Mouse (Mus musculus) mesoderm, embryonic 11.5 days (tissue): ENCODE data around the gene Aco1.
A peak's percentile ranks its signal among the peaks of the same experiment; 100 is the strongest.
"Not testable (repeated sequence)": the region's sequence is repeated elsewhere in the genome, so short reads cannot be mapped to it uniquely, and the experiment has no call there.

Experiments used
- DNase-seq: peaks from one replicate; pipeline ENCODE4 v3.0.0-alpha.2; 2012; ENCODE audit warnings: low read depth, low spot score

The Aco1 gene

DNA sequence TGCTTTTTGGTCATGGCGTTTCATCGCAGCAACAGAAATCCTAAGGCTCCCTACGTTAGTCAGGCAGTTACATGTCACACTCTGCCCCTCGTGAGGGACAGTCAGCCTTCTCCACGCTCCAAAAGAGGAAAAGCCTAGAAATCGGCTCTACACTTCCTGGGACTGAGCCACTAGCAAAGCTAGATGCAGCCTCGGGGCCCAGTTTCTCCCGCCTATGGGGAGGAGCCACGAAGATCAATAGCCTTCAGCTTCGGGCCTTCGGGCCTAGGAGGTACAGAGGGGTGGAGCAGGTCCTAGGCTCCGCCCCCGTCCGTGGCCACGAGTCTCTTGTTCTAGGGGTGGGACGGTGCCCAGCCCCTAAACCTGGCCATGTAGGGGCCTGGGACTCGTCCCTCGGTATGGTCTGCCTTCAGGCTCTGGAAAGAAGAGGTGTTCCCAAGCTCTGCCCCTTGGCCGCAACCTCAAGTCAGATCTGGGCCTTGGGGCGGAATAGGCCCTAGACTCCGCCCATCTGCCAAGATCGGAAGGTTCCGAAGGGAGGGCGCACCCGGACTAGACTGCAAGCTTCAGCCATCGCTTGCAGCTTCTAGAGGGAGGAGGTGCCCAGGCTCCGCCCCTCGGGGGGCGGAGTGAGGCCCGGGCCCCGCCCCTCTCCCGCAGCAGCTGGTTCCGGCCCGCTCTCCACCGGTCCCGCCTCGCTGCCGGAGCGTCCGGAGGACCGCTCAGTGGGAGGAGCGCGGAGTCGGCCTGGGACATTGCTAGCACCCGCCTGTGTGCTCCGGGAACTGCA lies at the start of gene Aco1:
Aco1 (plus strand) TSS at position 339 of the 790 bp plus-strand sequence.
- peak; percentile 96 for DNase-seq

- no peak for DNase-seq
Observed at GRCm38 (mm10) chr4:40094974-40095373, 47.9 kb upstream of the Aco1 start.

GRCm38 (mm10) chr4:40102996-40103395 lies 39.9 kb upstream of the Aco1 start:
- no peak for DNase-seq

DNA sequence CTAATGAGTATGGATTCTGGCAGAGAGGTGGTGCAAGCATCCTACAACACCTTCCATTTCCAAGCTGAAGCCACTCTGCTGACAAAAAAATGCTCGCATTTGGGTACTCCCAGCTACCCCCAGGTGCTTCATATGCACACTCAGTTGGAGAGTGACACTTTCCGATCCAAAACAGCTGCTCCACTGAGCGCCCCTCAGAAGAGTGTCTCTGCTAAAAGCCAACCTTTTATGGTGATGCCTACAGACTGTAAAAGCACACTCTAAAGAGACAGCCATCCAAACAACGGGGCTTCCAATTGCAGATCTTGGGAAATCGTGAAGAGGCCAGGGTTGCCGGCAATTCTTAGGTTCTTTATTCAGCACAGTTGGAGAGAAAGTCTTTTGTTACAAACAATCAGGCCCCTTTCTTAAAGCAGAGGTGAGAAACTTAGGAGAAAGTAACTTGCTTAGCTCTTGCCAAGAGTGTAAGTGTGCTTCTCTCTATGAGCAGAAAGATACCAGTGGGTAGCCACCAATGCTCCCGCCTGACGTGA lies 36.8 kb upstream of the Aco1 start:
- DNase-seq, result no peak

- DNase-seq, result no peak
Observed at GRCm38 (mm10) chr4:40108030-40108429, 34.9 kb upstream of the Aco1 start.

DNA sequence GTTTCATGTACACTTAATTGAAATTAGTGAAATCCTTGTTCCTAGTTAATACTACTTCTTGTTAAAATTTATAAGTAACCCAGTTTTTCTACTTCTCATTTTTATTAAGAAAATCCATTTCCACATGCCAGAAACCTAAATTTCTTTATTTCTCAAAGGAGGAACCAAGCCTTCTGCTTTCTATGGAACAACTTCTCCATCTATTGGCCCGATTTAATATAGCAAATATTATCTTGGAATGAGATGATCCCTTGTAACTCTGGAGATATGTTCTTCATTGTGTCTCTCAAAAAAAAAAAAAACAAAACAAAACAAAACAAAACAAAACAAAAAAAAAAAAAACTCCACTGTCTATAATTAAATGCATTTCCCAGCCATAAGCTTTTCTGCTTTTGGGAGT lies 29.7 kb upstream of the Aco1 start:
- no peak for DNase-seq

GRCm38 (mm10) chr4:40121221-40121620 lies 21.7 kb upstream of the Aco1 start:
- DNase-seq, result no peak

- DNase-seq, result not testable (repeated sequence)
Observed at GRCm38 (mm10) chr4:40122291-40122690, 20.6 kb upstream of the Aco1 start.

- DNase-seq, result peak; percentile 76
Observed at GRCm38 (mm10) chr4:40134468-40135102, 8.3 kb upstream of the Aco1 start.

- no peak for DNase-seq
Observed at GRCm38 (mm10) chr4:40136519-40136918, 6.4 kb upstream of the Aco1 start.

GRCm38 (mm10) chr4:40139663-40140255 lies 3.1 kb upstream of the Aco1 start:
- no peak for DNase-seq

- DNase-seq, result no peak
Observed at GRCm38 (mm10) chr4:40143533-40143871, 621 bp downstream of the Aco1 start.

- DNase-seq, result peak; percentile 41
Observed at GRCm38 (mm10) chr4:40144543-40144942, 1.7 kb downstream of the Aco1 start.

DNA sequence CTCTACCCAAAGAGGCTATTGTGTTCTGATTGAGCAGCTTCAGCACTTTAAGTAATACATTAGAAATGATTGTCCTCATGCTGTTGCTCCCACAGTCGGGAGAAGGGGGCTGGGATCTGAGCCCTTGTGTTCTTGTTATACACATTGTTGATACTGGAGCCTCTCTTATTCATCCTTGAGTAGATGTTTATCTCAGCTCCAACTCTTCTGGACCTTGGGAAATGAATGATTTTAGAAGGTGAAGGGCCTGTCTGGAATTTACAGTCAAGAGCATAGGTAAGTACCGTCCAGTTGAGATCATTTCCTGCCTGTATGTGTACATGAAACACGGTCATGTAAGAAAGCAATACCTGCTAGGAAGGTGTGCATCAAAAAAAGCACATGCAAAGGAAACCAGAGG lies 2.1 kb downstream of the Aco1 start:
- DNase-seq, result peak; percentile 2

GRCm38 (mm10) chr4:40148281-40148680 lies 5.4 kb downstream of the Aco1 start:
- no peak for DNase-seq

DNA sequence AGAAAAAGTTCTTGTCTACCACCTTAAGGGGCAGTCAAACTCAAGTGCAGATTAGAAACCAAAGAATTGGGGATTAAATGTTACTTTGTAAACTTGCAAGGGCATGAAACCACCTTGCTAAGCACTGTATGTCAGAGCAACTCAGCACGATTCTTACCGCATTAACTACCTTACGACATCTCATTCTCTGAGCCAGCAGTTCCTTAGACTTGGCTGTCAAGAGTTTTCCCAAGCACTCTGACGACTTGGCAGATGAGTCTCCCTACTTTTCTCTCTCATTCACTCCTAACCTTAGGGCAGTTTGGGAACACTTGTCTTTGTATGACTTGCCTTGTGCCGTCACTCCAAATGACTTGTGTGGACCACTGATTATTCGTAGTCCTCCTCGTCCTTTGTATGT lies 7.2 kb downstream of the Aco1 start:
- no peak for DNase-seq

GRCm38 (mm10) chr4:40152771-40153170 lies 9.9 kb downstream of the Aco1 start:
- no peak for DNase-seq

- no peak for DNase-seq
Observed at GRCm38 (mm10) chr4:40153500-40153899, 10.6 kb downstream of the Aco1 start.

DNA sequence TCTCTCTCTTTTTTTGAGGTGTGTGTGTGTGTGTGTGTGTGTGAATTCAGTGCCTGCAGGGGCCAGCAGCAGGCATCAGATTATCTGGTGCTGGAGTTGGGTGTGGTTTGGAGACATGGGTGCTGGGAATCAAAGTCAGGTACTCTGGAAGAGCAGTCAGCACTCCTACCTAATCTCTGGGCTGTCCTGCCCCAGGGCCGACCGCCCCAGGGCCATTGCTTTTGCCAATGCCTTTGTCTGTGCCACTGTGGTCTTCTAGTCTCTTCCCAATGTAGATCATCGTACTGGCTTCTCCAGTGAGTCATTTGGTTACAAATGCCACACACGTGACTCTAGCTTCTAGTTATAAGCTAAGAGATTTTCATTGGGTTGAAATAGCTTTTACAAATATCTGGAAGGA lies 11.9 kb downstream of the Aco1 start:
- no peak for DNase-seq

DNA sequence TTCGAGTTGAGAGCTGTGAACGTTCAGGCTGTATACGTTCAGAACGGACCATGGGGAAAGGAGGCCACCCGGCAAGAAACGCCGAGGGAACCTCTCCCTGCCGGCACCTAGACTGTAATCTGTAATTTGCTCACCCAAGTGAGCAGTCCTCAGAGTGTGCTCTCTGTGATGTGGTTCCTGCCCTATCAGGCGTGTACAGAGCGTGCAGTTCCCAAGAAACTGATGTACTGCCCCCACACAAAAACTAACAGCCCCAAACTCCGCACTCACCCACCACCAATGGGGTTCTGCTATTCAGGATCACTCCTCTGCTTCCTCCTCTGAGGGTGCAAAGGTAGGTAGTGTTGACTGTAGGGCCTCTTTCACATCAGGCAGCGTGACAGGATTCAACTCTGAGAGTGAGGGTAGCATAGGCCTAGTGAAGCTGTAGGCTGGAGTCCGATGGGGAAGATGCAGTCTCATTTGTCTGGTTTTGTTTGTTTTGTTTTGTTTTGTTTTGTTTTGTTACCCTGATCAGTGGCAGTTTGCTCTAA lies 12.7 kb downstream of the Aco1 start:
- DNase-seq, result no peak

- no peak for DNase-seq
Observed at GRCm38 (mm10) chr4:40156153-40156552, 13.3 kb downstream of the Aco1 start.
